Mouse (Mus musculus) activated CD4-positive, CD25-positive, alpha-beta regulatory T cell (primary cell): ENCODE measurements around the gene Gm17509. TPM values are rescaled to one million over a fixed set of nuclear protein-coding genes. Genes with fewer than 3 reads are reported as not detected.

Experiments
- polyA plus RNA-seq, 2 experiments: library from polyadenylated mRNA; unstranded; fragments of 100-300 nt; shearing (Covaris generic); gene quantifications; one replicate each; pipeline ENCODE4 v1.2.1; 2017

The Gm17509 gene
- polyA plus RNA-seq = 1 to 10 TPM in 1 of 2 experiments, under 1 TPM in 1; 0.92 to 2.9 TPM

DNA sequence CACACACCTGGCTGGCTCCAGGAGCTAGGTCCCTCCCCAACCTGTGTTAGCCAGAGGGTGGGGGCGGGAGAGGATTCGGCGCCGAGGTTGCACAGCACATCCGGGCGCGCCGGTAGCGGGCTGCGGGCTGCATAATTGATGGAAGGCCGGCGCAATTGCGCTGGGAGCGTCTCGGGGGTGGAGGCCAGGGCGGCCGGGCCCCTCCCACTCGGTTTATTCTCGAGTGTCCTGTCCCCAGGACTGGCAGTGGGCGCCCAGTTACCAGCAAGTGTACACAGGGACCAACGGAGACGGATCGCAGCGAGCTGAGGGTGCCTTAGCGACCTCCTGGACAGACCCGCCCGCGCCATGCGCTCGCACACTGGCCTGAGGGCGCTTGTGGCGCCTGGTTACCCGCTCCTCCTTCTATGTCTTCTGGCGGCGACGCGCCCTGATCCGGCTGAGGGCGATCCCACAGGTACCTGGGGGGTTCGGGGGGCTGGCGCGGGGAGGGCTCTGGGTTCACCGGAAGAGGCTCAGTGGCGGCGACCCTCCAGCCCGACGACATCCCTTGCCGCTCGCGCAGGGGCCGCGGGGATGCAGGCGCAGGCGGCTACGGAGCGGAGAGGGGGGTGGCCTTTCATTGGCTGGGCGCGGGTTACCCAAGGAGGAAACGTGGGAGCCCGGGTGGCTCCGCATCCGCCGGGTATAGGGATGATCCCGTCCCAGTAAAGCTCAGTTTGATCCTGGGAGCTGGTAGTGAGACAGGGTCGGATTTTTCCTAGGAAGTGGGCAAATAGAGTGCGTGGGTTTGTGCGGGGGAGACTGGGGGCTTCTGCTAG, at the start of gene Gm17509:
Gm17509 (minus strand) TSS at position 575 of the 821 bp plus-strand sequence.

GRCm38 (mm10) chr13:117208236-117208635, 12.6 kb downstream of the Gm17509 start, which contains the start of gene Emb:
Gene Emb (plus strand): TSS chr13:117208536.

Other genes starting within 250 kb of the Gm17509 start
- 10 to 100 TPM; 17.4 to 34.1 TPM for gene Parp8, start 195.5 kb downstream of the Gm17509 start, polyA plus RNA-seq
- 100 to 1,000 TPM; 112 to 187 TPM for gene Emb, start 12.5 kb downstream of the Gm17509 start, polyA plus RNA-seq